Mouse (Mus musculus) kidney, postnatal 0 days (tissue): ENCODE results near the gene Kmt2b. TPM values are rescaled to one million over a fixed set of nuclear protein-coding genes. Genes with fewer than 3 reads are reported as not detected.

Experiments used
- ATAC-seq: fragments of 200-750 bp; cut with Nextera tagmentation; replicated peaks from 2 replicates; pipeline ENCODE4 v1.8.0; 2017; ENCODE audit warnings: low read depth, moderate number of reproducible peaks, moderate TSS enrichment, moderate library complexity; ENCODE audit not compliant: low FRiP score
- DNase-seq: peaks from one replicate; pipeline ENCODE4 v3.0.0-alpha.2; 2016; ENCODE audit warnings: low spot score
- H3K27ac ChIP-seq: fragments of 300-500 bp; sonication (generic); 2 replicates; pipeline ENCODE4 v1.5.1; 2014; ENCODE audit warnings: mild to moderate bottlenecking
- H3K27me3 ChIP-seq: fragments of 300-500 bp; sonication (generic); 2 replicates; pipeline ENCODE4 v1.6.1; 2014; ENCODE audit warnings: low read length, mixed read lengths; ENCODE audit not compliant: insufficient read depth
- H3K36me3 ChIP-seq: fragments of 300-500 bp; sonication (generic); 2 replicates; pipeline ENCODE4 v1.6.1; 2014; ENCODE audit warnings: low read length, mixed read lengths; ENCODE audit not compliant: insufficient read depth
- H3K4me1 ChIP-seq: fragments of 300-500 bp; sonication (generic); replicated peaks from 2 replicates; pipeline ENCODE4 v1.6.1; 2014; ENCODE audit warnings: antibody characterized with exemption, low read length, mixed read lengths; ENCODE audit not compliant: insufficient read depth
- H3K4me2 ChIP-seq: fragments of 300-500 bp; sonication (generic); 2 replicates; pipeline ENCODE4 v1.6.1; 2014; ENCODE audit warnings: mild to moderate bottlenecking, low read length, moderate library complexity, mixed read lengths
- H3K4me3 ChIP-seq: fragments of 300-500 bp; sonication (generic); replicated peaks from 2 replicates; pipeline ENCODE4 v1.5.1; 2014; ENCODE audit warnings: low read depth, low read length
- H3K9ac ChIP-seq: fragments of 300-500 bp; sonication (generic); 2 replicates; pipeline ENCODE4 v1.6.1; 2014; ENCODE audit warnings: low read depth, low read length
- H3K9me3 ChIP-seq: fragments of 300-500 bp; sonication (generic); replicated peaks from 2 replicates; pipeline ENCODE4 v1.6.1; 2016; ENCODE audit warnings: low read length, inconsistent platforms, mixed read lengths
- CTCF ChIP-seq: IDR thresholded peaks from 2 replicates; pipeline ENCODE4 v1.5.1; 2016; ENCODE audit warnings: antibody characterized with exemption, low read depth, mild to moderate bottlenecking, moderate library complexity
- WGBS: fragments of 180-500 bp; shearing (Covaris S2); extraction: QIAGEN DNeasy Blood & Tissue Kit; methylation state at CpG from one replicate; pipeline ENCODE4 v1.1.7; 2014; 5-methylcytosine and 5-hydroxymethylcytosine counted together
- polyA plus RNA-seq: library from polyadenylated mRNA; unstranded; fragments of >200 nt; fragmentation: Nextera tagmentation; extraction: Ambion mirVana; gene quantifications from 2 replicates; pipeline ENCODE4 v1.2.1, GENCODE M21; 2015

Gene Kmt2b
- polyA plus RNA-seq, 1 experiment from 2014 or later: 4.9 TPM

- TF ChIP-seq CTCF: peak; percentile 64
- 1% methylated on average over 10 of the region's 10 CpGs for WGBS
- peak overlapping the region; percentile 75 for H3K4me3 ChIP-seq
- H3K9me3 ChIP-seq: no peaks in the 10 kb centered on the region
- H3K27ac ChIP-seq: peak overlapping the region; percentile 96
- peak overlapping the region; percentile 97 for H3K4me2 ChIP-seq
- peaks cover 8% of the 10 kb centered on the region for H3K4me1 ChIP-seq
- ATAC-seq (peak; percentile 64), DNase-seq (peak; percentile 91)
- peak overlapping the region; percentile 65; the same call in 1 of the 2 replicates for H3K9ac ChIP-seq
- peaks cover 13% of the 10 kb centered on the region; the same call in 1 of the 2 replicates for H3K36me3 ChIP-seq
- no peaks in the 10 kb centered on the region for H3K27me3 ChIP-seq
These were observed 37.0 kb downstream of the Kmt2b start for GRCm38 (mm10) chr7:30551445-30552101.

GRCm38 (mm10) chr7:30550603-30551002, 37.9 kb downstream of the Kmt2b start:
- ATAC-seq: no peak
- H3K4me3 ChIP-seq: no peak overlapping the region
- TF ChIP-seq CTCF: no peak
- H3K4me1 ChIP-seq: peaks cover 8% of the 10 kb centered on the region
- H3K9me3 ChIP-seq: no peaks in the 10 kb centered on the region
- no peak overlapping the region for H3K27ac ChIP-seq
- peaks cover 13% of the 10 kb centered on the region; the same call in 1 of the 2 replicates for H3K36me3 ChIP-seq
- H3K4me2 ChIP-seq: no peak overlapping the region
- H3K9ac ChIP-seq: no peak overlapping the region
- WGBS: 97% methylated on average over 1 of the region's 1 CpGs
- no peaks in the 10 kb centered on the region for H3K27me3 ChIP-seq
- no peak for DNase-seq

- no peak for ATAC-seq
- TF ChIP-seq CTCF: no peak
- peaks cover 8% of the 10 kb centered on the region for H3K4me1 ChIP-seq
- WGBS: 90% methylated on average over 2 of the region's 2 CpGs
- H3K9ac ChIP-seq: no peak overlapping the region
- H3K4me3 ChIP-seq: no peak overlapping the region
- H3K27me3 ChIP-seq: no peaks in the 10 kb centered on the region
- peaks cover 8% of the 10 kb centered on the region; the same call in 1 of the 2 replicates for H3K36me3 ChIP-seq
- H3K9me3 ChIP-seq: no peaks in the 10 kb centered on the region
- DNase-seq: no peak
- H3K4me2 ChIP-seq: no peak overlapping the region
- H3K27ac ChIP-seq: no peak overlapping the region
These were observed 38.6 kb downstream of the Kmt2b start for GRCm38 (mm10) chr7:30549880-30550279.

GRCm38 (mm10) chr7:30544327-30544726, 44.2 kb downstream of the Kmt2b start:
- no peaks in the 10 kb centered on the region for H3K4me1 ChIP-seq
- no peak overlapping the region for H3K9ac ChIP-seq
- no peak overlapping the region for H3K4me3 ChIP-seq
- H3K27me3 ChIP-seq: no peaks in the 10 kb centered on the region
- no peaks in the 10 kb centered on the region for H3K9me3 ChIP-seq
- whole genome bisulfite sequencing: 85% methylated on average over 2 of the region's 2 CpGs
- no peak overlapping the region for H3K4me2 ChIP-seq
- no peak overlapping the region for H3K27ac ChIP-seq
- H3K36me3 ChIP-seq: peaks cover 23% of the 10 kb centered on the region; the same call in 1 of the 2 replicates
- no peak for ATAC-seq
- no peak for DNase-seq
- TF ChIP-seq CTCF: no peak

- 89% methylated on average over 7 of the region's 7 CpGs for WGBS
- Histone ChIP-seq H3K27ac (no peak overlapping the region), H3K27me3 (no peaks in the 10 kb centered on the region), H3K4me2 (no peak overlapping the region), H3K9me3 (no peaks in the 10 kb centered on the region), H3K9ac (no peak overlapping the region), H3K36me3 (peaks cover 15% of the 10 kb centered on the region; the same call in 1 of the 2 replicates), H3K4me3 (no peak overlapping the region), H3K4me1 (no peaks in the 10 kb centered on the region)
- no peak for TF ChIP-seq CTCF
- ATAC-seq (no peak), DNase-seq (no peak)
These were observed 48.0 kb downstream of the Kmt2b start for GRCm38 (mm10) chr7:30540572-30540971.

GRCm38 (mm10) chr7:30534633-30535577, 53.6 kb downstream of the Kmt2b start, which contains the start of gene Arhgap33:
Gene Arhgap33, minus strand, starts transcription at chr7:30535060.
- ATAC-seq (peak; percentile 92), DNase-seq (peak; percentile 97)
- peaks cover 2% of the 10 kb centered on the region; the same call in 1 of the 2 replicates for H3K36me3 ChIP-seq
- peaks cover 7% of the 10 kb centered on the region; the same call in 1 of the 2 replicates for H3K4me1 ChIP-seq
- peak within 1 kb of the TSS; percentile 94 for H3K4me2 ChIP-seq
- no peak for TF ChIP-seq CTCF
- H3K4me3 ChIP-seq: peak within 1 kb of the TSS; percentile 74
- H3K27me3 ChIP-seq: no peaks in the 10 kb centered on the region
- WGBS: under 1% methylated on average over 46 of the region's 84 CpGs
- H3K27ac ChIP-seq: 0 out of 2 replicates have a peak within 1 kb of the TSS, but pooled peaks have one; percentile 22
- peak within 1 kb of the TSS; percentile 71 for H3K9ac ChIP-seq
- H3K9me3 ChIP-seq: no peaks in the 10 kb centered on the region
